Comparison of ENCODE assay signal across 7 mouse cellular contexts in the genomic region with DNA sequence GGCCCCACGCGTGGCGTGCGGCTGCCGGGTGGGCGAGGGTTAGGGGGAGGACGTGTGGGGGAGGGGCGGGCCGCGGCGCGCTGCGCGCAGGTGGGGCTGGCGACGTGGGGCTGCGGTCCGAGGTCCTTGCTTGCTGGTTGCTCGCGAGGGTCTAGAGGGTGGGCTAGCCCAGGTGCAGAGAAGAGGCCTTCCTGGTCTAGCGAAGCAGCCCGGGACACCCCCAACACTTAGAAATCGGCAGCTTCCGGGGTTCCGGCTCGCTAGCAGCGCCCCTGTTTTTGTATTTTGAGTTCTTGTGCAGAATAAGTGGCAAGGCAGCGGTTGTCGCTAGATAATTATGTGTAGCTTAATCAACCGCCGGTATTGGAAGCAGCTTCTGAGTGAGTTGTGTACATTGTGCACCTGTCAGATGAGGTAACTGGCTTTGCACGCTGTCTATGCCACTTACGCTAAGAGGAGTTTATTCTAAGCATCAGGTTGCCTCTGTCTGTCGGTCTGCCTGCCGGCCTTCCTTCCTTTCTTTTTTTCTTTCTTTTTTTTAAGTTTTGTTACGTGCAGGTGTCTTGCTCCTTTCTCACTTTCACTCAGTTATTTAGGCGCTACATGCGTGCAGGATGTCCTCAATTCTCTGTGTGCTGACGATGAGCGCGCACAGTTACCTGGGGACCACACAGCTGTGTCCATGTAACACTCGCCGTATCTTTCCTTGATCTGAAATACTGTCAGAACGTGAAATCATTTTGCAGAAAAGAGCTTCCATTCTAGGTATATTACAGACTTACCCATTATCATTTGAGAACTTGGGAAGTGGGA. TPM values are rescaled to one million over a fixed set of nuclear protein-coding genes. Genes with fewer than 3 reads are reported as not detected.
DNase-seq lines count a peak whose midpoint lies in the region; ATAC-seq and TF ChIP-seq lines count a peak whose summit lies in the region.

No protein-coding gene starts in this region.

- peak overlapping the region; percentile 60 for H3K4me2 ChIP-seq in neural tube, embryonic 11.5 days (ENCODE audit: low read depth)
- H3K4me2 ChIP-seq in forebrain, embryonic 15.5 days (replicated peaks): peak overlapping the region; percentile 58
- H3K4me2 ChIP-seq in liver, embryonic 12.5 days: peak overlapping the region; percentile 80
- peak overlapping the region; percentile 83 for H3K4me2 ChIP-seq in neural tube, embryonic 15.5 days

- ATAC-seq in neural tube, embryonic 11.5 days (ENCODE audit: insufficient read depth, low FRiP score, low TSS enrichment): peak; percentile 72
- peak; percentile 84 for ATAC-seq in forebrain, embryonic 15.5 days (replicated peaks)
- peak; percentile 60 for ATAC-seq in liver, embryonic 12.5 days
- ATAC-seq in neural tube, embryonic 15.5 days (ENCODE audit: low FRiP score): peak; percentile 84

- no peaks in the 10 kb centered on the region for H3K36me3 ChIP-seq in neural tube, embryonic 11.5 days (ENCODE audit: control insufficient read depth, insufficient read depth, low read length)
- H3K36me3 ChIP-seq in forebrain, embryonic 15.5 days: peaks cover 19% of the 10 kb centered on the region
- peaks cover 27% of the 10 kb centered on the region for H3K36me3 ChIP-seq in liver, embryonic 12.5 days
- H3K36me3 ChIP-seq in neural tube, embryonic 15.5 days: peaks cover 25% of the 10 kb centered on the region

- no peaks in the 10 kb centered on the region for H3K27me3 ChIP-seq in neural tube, embryonic 11.5 days (ENCODE audit: control insufficient read depth, insufficient read depth, low read length)
- no peaks in the 10 kb centered on the region for H3K27me3 ChIP-seq in forebrain, embryonic 15.5 days
- no peaks in the 10 kb centered on the region for H3K27me3 ChIP-seq in liver, embryonic 12.5 days (replicated peaks)
- H3K27me3 ChIP-seq in neural tube, embryonic 15.5 days (replicated peaks): no peaks in the 10 kb centered on the region

- TF ChIP-seq POLR2A in bone marrow macrophage, adult 2 months (IDR thresholded peaks at IDR 0.05; ENCODE audit: borderline replicate concordance, low read depth, low read length): no peak

- H3K9me3 ChIP-seq in neural tube, embryonic 11.5 days (ENCODE audit: control insufficient read depth, low read length): no peaks in the 10 kb centered on the region
- no peaks in the 10 kb centered on the region for H3K9me3 ChIP-seq in forebrain, embryonic 15.5 days
- H3K9me3 ChIP-seq in liver, embryonic 12.5 days (replicated peaks): no peaks in the 10 kb centered on the region
- no peaks in the 10 kb centered on the region for H3K9me3 ChIP-seq in neural tube, embryonic 15.5 days (replicated peaks)

- H3K27ac ChIP-seq in neural tube, embryonic 11.5 days (ENCODE audit: low read depth, low read length): no peak overlapping the region
- H3K27ac ChIP-seq in bone marrow macrophage, adult 2 months (ENCODE audit: insufficient read depth, low read depth, low read length): no peak overlapping the region
- peak overlapping the region; percentile 65 for H3K27ac ChIP-seq in forebrain, embryonic 15.5 days (replicated peaks)
- H3K27ac ChIP-seq in liver, embryonic 12.5 days: peak overlapping the region; percentile 79
- H3K27ac ChIP-seq in neural tube, embryonic 15.5 days (replicated peaks): peak overlapping the region; percentile 80

- peak overlapping the region; percentile 79 for H3K9ac ChIP-seq in neural tube, embryonic 11.5 days (ENCODE audit: low read length)
- H3K9ac ChIP-seq in forebrain, embryonic 15.5 days (replicated peaks): peak overlapping the region; percentile 76
- H3K9ac ChIP-seq in liver, embryonic 12.5 days: peak overlapping the region; percentile 95
- H3K9ac ChIP-seq in neural tube, embryonic 15.5 days (replicated peaks): peak overlapping the region; percentile 77

- peaks cover 6% of the 10 kb centered on the region; the same call in 1 of the 2 replicates for H3K4me1 ChIP-seq in neural tube, embryonic 11.5 days (ENCODE audit: control insufficient read depth, insufficient read depth, low read length)
- peaks cover 5% of the 10 kb centered on the region for H3K4me1 ChIP-seq in bone marrow macrophage, adult 2 months (ENCODE audit: control insufficient read depth, insufficient read depth, low read length)
- H3K4me1 ChIP-seq in forebrain, embryonic 15.5 days: peaks cover 26% of the 10 kb centered on the region
- H3K4me1 ChIP-seq in liver, embryonic 12.5 days: peaks cover 31% of the 10 kb centered on the region
- H3K4me1 ChIP-seq in neural tube, embryonic 15.5 days: peaks cover 28% of the 10 kb centered on the region

- TF ChIP-seq CTCF in bone marrow macrophage, adult 2 months (IDR thresholded peaks at IDR 0.05; ENCODE audit: low read depth, low read length): no peak

- 13% methylated on average over 40 of the region's 44 CpGs for WGBS in neural tube, embryonic 11.5 days
- WGBS in forebrain, embryonic 15.5 days: 9% methylated on average over 44 of the region's 44 CpGs
- WGBS in liver, embryonic 12.5 days (ENCODE audit: insufficient replicate concordance): 8% methylated on average over 43 of the region's 44 CpGs
- WGBS in neural tube, embryonic 15.5 days: 10% methylated on average over 34 of the region's 44 CpGs

- H3K4me3 ChIP-seq in neural tube, embryonic 11.5 days (ENCODE audit: low read depth, low read length): peak overlapping the region; percentile 83
- H3K4me3 ChIP-seq in bone marrow macrophage, adult 2 months (ENCODE audit: insufficient read depth, low read length): peak overlapping the region; percentile 85
- peak overlapping the region; percentile 82 for H3K4me3 ChIP-seq in forebrain, embryonic 15.5 days
- H3K4me3 ChIP-seq in liver, embryonic 12.5 days: peak overlapping the region; percentile 94
- H3K4me3 ChIP-seq in neural tube, embryonic 15.5 days (replicated peaks): peak overlapping the region; percentile 91

- no peak for DNase-seq in neural tube, embryonic 11.5 days (ENCODE audit: low spot score)
- DNase-seq in neural tube, embryonic 10.5 days (ENCODE audit: extremely low spot score, low spot score): no peak
- no peak for DNase-seq in right cerebral cortex, adult 18-20 months

RNA-seq across cellular contexts. Expression of gene Nfrkb, which starts 0.6 kb away (rescaled TPM):
- polyA plus RNA-seq in neural tube, embryonic 11.5 days (2014; fragmentation: Nextera tagmentation; extraction: Ambion mirVana): 22.1 and 22.8 TPM in 2 replicates
- 13.1 and 14.2 TPM in 2 replicates for polyA plus RNA-seq in bone marrow macrophage, adult 2 months (2012; ENCODE audit: insufficient read depth, insufficient read length, missing spikeins)
- polyA plus RNA-seq in forebrain, embryonic 15.5 days (2015; fragmentation: Nextera tagmentation; extraction: Ambion mirVana): 27.3 and 31.6 TPM in 2 replicates
- 8.6 and 9.3 TPM in 2 replicates for polyA plus RNA-seq in liver, embryonic 12.5 days (2016; fragmentation: Nextera tagmentation; extraction: Ambion mirVana)
- 22.9 and 24.5 TPM in 2 replicates for polyA plus RNA-seq in neural tube, embryonic 15.5 days (2015; fragmentation: Nextera tagmentation; extraction: Ambion mirVana)

Comparison
In these comparisons a context has a peak if more than half of its experiments do, and no peak if none do; other contexts are left out.
1. H3K27ac ChIP-seq: peak in forebrain, embryonic 15.5 days (single experiment), liver, embryonic 12.5 days (single experiment) and neural tube, embryonic 15.5 days (single experiment); none in neural tube, embryonic 11.5 days (single experiment) and bone marrow macrophage, adult 2 months (single experiment).
2. Peak in every context shown above with its lines, with median percentiles within 50 percentile points of each other: ATAC-seq, H3K4me2 ChIP-seq, H3K4me3 ChIP-seq and H3K9ac ChIP-seq.